Mouse (Mus musculus) bone marrow, adult 2 months (tissue): ENCODE data around the gene Macc1. TPM values are rescaled to one million over a fixed set of nuclear protein-coding genes. Genes with fewer than 3 reads are reported as not detected.

ENCODE experiments used
- H3K27ac ChIP-seq: fragments of 200-500 bp; 2 replicates; pipeline ENCODE4 v1.5.1; 2012; ENCODE audit warnings: low read depth, mild to moderate bottlenecking, control low read depth, inconsistent platforms, low read length; ENCODE audit not compliant: control insufficient read depth, poor library complexity, insufficient read depth
- H3K4me1 ChIP-seq: fragments of 200-500 bp; 2 replicates; pipeline ENCODE4 v1.6.1; 2011; ENCODE audit warnings: low read length; ENCODE audit not compliant: control insufficient read depth, insufficient read depth
- H3K4me3 ChIP-seq: fragments of 200-500 bp; replicated peaks from 2 replicates; pipeline ENCODE3; 2011; ENCODE audit warnings: mild to moderate bottlenecking, low read depth, low read length, control low read depth; ENCODE audit not compliant: control insufficient read depth
- CTCF ChIP-seq: fragments of 200-500 bp; IDR thresholded peaks from 2 replicates; pipeline ENCODE4 v1.5.1; 2011; ENCODE audit warnings: low read length, control low read depth; ENCODE audit not compliant: control insufficient read depth, insufficient read depth
- POLR2A ChIP-seq: fragments of 200-500 bp; IDR thresholded peaks from 2 replicates; pipeline ENCODE4 v1.6.1; 2011; ENCODE audit warnings: low read depth, mild to moderate bottlenecking, control low read depth, low read length, borderline replicate concordance; ENCODE audit not compliant: control insufficient read depth
- WGBS: fragments of 180-500 bp; shearing (Covaris S2); methylation state at CpG from one replicate; pipeline ENCODE4 v1.1.7; 2018; 5-methylcytosine and 5-hydroxymethylcytosine counted together
- polyA plus RNA-seq: library from polyadenylated mRNA; stranded (reverse); fragments of >200 nt; gene quantifications from 2 replicates; pipeline ENCODE4 v1.2.4, GENCODE M21; 2011; ENCODE audit warnings: low replicate concordance; ENCODE audit not compliant: missing spikeins, insufficient read depth, insufficient read length

The Macc1 gene
- polyA plus RNA-seq, 1 experiment: not detected

DNA sequence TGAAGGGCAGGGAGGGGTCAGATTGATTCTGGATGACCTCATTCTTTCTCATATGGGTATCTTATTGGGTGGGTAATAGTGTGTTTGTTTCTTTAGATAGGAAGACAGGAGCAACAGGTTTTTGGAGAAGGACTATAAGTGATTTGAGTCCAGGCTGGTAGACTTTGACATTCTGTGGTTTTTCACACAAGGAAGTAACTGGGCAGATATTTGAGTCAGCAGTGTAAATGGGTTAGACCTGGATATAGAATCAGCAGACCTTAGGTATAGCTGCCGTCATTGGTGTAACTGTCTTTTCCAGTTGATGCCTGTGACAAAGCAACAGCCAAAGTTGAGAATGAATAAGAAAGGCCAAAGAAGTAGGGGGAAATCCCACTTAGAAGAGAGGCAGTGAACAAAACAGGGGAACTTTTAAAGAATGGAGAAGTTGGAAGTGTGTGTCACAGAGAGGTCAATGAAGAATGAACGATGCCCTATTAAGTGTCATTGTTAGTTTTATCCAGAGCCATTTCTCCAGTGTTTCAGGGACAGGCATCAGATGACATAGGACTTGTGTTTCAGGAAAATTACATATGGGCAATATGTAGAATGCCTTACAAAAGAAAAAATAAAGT, 84.1 kb downstream of the Macc1 start:
- no peak overlapping the region for H3K27ac ChIP-seq
- H3K4me1 ChIP-seq: no peaks in the 10 kb centered on the region
- whole genome bisulfite sequencing: 32% methylated on average over 2 of the region's 2 CpGs
- no peak overlapping the region for H3K4me3 ChIP-seq
- TF ChIP-seq CTCF (no peak), POLR2A (no peak)

- WGBS: 73% methylated on average over 1 of the region's 1 CpGs
- TF ChIP-seq POLR2A: no peak
- no peak for TF ChIP-seq CTCF
- Histone ChIP-seq H3K4me1 (no peaks in the 10 kb centered on the region), H3K4me3 (no peak overlapping the region), H3K27ac (no peak overlapping the region)
Measured at GRCm38 (mm10) chr12:119402273-119402672, 88.2 kb downstream of the Macc1 start.

DNA sequence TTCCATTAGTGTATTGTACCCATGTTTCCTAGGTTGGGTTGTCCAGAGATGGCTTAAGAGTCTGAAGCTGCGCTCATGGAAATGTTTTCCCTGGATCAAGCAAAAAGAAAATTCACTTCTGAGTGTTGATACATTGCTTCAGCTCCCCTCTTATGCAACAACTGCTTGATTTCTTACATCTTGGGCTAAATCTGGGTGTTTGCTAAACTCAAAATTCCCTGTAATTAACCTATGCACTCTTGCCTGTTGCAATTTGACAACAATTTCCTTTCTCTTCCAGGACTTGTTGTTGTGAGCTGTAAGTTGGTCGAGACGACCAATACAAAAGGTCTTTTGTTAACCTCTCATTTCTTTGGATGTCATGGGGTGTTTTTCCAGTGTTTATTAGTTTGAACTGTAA, 88.7 kb downstream of the Macc1 start:
- TF ChIP-seq POLR2A (no peak), CTCF (no peak)
- H3K4me1 ChIP-seq: no peaks in the 10 kb centered on the region
- 74% methylated on average over 3 of the region's 3 CpGs for WGBS
- no peak overlapping the region for H3K27ac ChIP-seq
- no peak overlapping the region for H3K4me3 ChIP-seq

- TF ChIP-seq CTCF: no peak
- no peak for TF ChIP-seq POLR2A
- no peak overlapping the region for H3K4me3 ChIP-seq
- H3K4me1 ChIP-seq: no peaks in the 10 kb centered on the region
- H3K27ac ChIP-seq: no peak overlapping the region
- WGBS: 82% methylated on average over 1 of the region's 1 CpGs
Measured at GRCm38 (mm10) chr12:119404810-119405209, 90.7 kb downstream of the Macc1 start.

- no peak overlapping the region for H3K4me3 ChIP-seq
- H3K4me1 ChIP-seq: no peaks in the 10 kb centered on the region
- H3K27ac ChIP-seq: no peak overlapping the region
- no peak for TF ChIP-seq CTCF
- TF ChIP-seq POLR2A: no peak
Measured at GRCm38 (mm10) chr12:119410522-119410921, 96.5 kb downstream of the Macc1 start.

DNA sequence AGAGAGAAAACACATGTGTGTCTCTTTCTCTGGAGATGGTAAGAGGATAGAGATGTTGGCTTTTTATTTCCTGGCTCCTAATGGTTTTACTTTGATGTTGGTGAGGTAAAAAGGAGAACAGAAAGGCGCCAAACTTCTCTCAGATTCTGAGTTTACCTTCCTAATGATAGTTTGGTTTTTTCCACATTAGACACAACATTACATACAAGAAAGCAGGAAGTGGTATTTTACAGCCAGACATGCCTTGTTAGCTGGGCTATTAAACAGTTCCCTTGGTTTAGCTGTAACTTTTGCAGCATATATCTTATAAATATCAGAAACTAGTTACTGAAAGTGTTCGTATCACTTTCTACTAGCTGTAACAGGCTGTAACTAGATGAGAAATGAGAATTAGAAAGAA, 96.9 kb downstream of the Macc1 start:
- H3K4me3 ChIP-seq: no peak overlapping the region
- TF ChIP-seq CTCF: no peak
- TF ChIP-seq POLR2A: no peak
- H3K4me1 ChIP-seq: no peaks in the 10 kb centered on the region
- WGBS: 48% methylated on average over 2 of the region's 2 CpGs
- no peak overlapping the region for H3K27ac ChIP-seq

DNA sequence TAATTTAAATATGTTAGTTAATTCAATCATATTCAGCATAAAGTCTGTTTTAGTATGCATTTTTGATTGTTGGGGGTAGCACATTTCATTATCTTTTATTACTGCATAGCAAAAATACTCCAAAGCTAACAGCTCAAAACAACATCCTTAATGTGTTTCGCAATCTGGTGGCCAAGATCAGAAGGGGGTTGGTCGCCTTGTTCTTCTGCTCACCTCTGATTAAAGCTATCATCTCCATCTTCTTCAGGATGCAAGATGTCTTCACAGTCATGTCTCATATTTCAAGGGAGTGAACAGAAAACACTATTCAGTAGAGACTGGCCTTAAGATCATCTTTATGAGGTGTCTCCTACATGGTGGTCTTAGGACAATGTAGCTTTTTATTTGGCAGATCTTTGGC, 97.9 kb downstream of the Macc1 start:
- Histone ChIP-seq H3K4me3 (no peak overlapping the region), H3K4me1 (no peaks in the 10 kb centered on the region), H3K27ac (no peak overlapping the region)
- 49% methylated on average over 2 of the region's 2 CpGs for WGBS
- TF ChIP-seq CTCF: no peak
- TF ChIP-seq POLR2A: no peak

DNA sequence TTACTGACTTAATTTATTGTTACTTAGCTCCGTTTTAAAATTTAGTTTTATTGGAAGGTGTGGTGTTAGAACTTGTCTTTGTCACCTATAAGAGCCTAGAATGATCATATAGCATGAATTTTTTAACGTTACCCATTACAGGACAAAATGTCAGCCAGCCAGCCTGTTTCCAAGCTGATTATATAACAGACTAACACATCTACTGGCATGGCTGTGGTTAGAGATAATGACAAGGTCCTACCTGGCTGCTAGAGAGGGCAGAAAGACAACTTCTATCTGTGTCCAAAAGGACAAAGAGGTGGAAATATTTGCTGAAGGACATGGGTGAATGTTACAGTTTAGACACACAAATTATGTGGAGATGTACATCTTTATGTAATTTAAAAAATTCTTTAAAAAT, 101.8 kb downstream of the Macc1 start:
- WGBS: 71% methylated on average over 2 of the region's 2 CpGs
- Histone ChIP-seq H3K27ac (no peak overlapping the region), H3K4me3 (no peak overlapping the region), H3K4me1 (no peaks in the 10 kb centered on the region)
- TF ChIP-seq CTCF (no peak), POLR2A (no peak)

- 62% methylated on average over 2 of the region's 2 CpGs for WGBS
Measured at GRCm38 (mm10) chr12:119425749-119426148, 111.7 kb downstream of the Macc1 start.

More at GRCm38 (mm10) chr12:119425749-119426148, 111.7 kb downstream of the Macc1 start:
- TF ChIP-seq CTCF (no peak), POLR2A (no peak)
- H3K4me3 ChIP-seq: no peak overlapping the region
- H3K27ac ChIP-seq: no peak overlapping the region
- H3K4me1 ChIP-seq: no peaks in the 10 kb centered on the region
